Mouse (Mus musculus) layer of hippocampus, postnatal 14 days (tissue): ENCODE data around the gene Rapgef4. TPM values are rescaled to one million over a fixed set of nuclear protein-coding genes. Genes with fewer than 3 reads are reported as not detected.

Source experiments
- DNase-seq, 2 experiments: peaks; one replicate each; pipeline ENCODE4 v3.0.0; 2021 to 2022; ENCODE audit warnings: low spot score in 2 of 2, mixed read lengths in 1 of 2
- total RNA-seq, 2 experiments: library from RNA; stranded (reverse); gene quantifications; 2 replicates each; pipeline ENCODE4 v1.2.3; 2021

Gene Rapgef4
- total RNA-seq, 2 experiments from 2014 or later = 208 to 217 TPM

DNA sequence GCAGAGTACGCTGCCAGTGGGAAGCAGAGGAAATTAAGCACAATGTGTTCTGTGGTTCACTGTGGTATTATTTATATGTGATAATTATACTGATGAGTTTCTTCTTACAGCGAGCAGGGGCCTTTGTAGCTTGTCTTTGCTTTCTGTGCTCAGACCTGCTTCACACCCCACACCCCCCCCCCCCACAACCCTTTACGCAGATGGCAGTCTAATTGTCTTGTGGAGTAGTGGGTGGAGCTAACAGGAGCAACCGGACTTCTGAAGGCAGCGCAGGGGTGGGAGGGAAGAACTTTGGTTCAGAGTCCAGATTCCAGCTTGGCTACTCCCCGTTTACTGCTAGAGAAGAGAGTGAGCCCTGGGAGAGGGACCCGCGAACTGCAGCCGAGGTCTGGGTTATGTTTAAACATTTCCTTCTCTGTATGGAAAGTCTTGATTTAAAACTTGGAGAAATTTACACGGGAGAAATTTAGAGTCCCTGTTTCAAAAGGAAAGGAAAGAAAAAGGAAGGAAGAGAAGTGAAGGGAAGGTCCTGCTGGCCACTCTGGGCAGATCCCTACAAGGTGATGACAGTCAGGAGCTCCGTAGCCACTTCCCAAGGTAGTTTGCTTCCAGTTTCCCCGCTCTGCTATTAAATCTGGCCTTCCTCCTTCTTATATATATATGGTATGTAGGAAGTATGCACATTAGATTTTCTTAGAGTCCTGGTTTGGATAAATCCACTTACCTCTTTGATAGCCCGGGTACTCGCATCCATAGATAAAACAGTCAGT is 274.0 kb downstream of the Rapgef4 start:
- no peak for DNase-seq

DNA sequence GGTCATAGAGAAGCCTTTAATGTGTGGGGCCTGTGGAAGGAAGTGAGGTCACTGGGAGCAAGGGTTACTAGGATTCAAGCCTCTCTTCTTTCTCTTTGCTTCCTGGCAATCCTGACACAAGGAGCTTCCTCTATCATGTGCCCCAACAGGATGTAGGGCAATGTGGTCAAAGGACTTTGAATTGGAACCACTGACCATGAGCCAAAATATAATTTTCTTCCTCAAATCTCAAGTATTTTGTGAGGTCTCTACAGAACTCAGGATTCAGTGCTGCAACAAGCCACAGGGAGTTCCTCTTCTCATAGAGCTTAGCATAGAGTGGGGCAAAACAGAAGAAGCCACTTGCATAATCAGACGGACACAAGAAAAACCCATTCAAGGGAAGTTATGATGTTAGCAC is 279.7 kb downstream of the Rapgef4 start:
- DNase-seq = no peak

DNA sequence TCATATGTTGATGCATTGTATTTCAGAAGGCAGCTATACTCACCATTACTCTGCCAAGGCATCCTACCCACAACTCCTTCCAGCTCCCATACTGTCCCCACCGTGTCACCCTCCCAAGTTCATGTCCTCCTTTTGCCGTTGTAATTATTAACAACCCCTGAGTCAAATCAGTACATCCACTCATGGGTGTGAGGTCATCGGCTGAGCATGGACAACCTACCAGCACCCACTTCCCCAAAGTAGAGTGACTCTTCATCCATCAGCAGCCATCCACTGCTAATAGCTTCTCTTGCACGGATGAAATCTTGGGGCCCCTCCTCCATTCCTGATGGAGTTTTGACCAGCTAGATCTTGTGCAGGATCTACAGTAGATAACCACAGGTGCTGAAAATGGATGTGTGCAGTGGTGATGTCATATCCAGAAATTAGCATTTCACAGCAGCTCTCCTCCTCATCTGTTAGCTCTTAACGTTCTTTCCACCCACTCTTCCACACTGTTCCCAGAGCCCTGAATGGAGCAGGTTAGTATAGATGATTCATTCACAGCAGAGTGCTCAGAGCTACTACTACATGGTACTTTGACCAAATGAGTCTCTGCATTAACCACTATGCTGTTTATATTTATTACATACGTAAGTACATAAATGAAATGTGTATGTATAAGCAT is 281.9 kb downstream of the Rapgef4 start:
- no peak for DNase-seq

DNA sequence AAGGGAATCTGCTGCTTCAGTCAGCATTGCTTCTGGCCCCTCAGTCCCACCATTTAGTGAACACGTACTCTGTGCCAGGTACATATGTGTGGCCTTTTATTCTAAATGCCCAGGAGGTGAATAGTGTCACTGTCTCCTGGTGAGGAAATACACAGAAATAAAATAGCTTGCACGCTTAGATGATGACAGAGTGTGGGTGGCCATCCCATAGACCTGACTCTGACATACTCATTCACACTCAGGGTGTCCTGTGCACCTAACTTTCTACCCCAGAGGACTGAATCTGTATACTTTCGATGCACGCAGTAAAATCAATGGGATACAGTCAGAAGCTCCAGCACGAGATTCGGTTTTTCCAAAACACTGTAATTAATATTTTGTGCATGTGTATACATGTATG is 286.4 kb downstream of the Rapgef4 start:
- no peak for DNase-seq

DNA sequence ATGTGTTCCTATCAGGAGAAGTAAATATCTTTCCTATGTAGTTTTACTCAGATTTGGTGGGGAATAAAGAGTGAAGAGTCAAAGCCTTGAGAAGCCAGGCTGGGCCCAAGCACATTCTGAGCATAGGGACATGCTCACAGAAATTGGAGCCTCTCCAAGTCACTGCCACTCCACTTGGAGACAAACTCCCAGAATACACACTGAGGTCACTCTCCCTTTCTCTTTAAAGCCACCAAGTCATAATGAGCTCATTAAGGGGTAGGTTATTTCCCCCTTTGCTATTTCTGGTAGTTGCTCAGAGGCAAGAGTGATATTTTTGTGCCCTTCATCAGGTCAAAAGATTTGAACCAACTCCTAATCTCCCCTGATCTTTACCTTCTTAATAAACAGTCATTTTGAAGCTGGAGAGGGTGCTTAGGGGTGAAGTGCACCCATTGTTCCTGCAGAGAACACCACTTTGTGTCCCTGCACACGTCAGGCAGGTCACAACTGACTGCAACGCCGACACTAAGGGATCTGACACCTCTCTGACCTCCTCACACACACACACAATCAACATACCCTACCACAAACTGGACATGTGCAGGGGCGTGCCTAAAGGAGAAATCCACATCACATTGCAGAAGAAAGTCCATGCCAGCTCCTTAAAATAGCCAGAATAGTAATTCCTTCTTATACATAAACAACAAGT is 288.8 kb downstream of the Rapgef4 start:
- DNase-seq = no peak

DNA sequence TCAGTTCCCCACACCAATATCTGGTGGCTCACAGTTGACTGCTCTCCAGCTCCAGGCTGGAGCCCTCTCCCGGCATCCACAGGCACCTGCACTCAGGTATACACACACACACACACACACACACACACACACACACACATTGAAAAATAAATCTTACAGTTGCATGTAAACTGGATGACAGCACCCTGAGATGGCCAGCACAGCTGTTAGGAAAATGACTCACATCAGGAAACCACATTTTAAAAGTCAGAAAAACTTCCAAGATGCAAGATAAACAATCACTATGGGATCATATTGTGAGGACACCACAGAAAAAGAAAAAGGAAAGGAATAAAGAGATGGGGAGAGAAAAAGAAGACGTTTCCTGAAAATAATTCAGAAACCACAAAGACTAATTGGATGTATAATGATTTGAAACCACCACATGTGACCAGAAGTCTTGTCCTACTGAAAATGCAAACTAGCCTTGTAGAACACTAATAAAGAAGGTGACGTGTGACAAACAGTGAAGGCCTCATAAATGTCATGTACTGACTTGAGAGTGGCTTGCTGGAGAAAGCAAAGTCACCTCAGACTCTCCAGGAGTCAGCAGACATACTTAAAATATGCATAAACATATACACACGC is 297.3 kb downstream of the Rapgef4 start:
- DNase-seq = no peak

DNA sequence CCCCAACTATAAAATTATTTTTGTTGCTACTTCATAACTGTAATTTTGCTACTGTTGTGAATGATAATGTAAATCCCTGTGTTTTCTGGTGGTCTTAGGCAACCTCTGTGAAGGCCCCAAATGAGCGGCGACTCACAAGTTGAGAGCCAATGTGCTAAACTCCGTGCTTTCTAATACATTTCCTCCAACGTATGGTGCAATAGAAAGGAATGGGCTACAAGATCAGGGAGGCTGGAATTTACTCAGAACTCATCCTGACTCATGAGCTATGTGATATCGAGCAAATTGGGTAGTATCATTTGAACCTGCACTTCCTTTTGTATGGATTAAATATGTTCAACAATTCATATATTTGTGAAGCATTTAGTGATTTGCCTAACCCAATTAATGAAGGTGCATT is 299.5 kb downstream of the Rapgef4 start:
- no peak for DNase-seq

DNA sequence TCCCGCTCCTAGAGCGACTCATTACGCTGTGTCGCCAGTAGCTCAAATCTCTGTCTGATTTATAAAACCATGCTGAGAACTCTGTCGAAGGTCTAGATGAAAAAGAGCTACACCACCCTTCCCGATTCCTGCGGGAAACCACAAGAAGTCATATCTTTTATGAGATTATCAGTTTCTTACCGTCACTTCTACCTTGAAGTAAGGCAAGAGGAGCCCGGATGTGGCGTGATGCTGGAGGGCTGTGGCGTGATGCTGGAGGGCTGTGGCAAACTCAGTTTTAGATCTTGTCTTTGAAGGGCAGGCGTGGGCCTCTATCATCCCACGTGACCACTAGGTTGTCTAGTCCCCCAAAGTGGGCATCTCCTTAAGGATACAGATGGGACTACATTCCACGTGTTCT is 300.9 kb downstream of the Rapgef4 start:
- no peak for DNase-seq

DNA sequence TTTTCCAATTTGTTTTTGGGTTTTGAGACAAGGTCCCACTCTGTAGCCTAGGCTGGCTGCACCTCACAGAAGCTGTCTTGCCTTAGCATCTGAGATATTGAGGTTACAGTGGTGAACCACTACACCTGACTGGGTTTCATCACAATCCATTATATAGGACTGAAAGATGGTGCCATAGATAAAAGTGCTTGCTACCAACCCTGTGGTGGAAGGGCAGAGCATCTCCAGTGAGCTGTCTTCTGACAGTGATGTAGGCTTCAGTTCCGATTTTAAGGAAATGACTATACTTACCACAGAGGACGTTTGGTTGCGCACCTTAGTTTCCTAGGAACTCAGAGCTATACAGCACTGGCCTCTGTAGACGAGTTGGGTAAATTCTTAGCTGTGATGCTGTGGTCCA is 301.7 kb downstream of the Rapgef4 start:
- no peak for DNase-seq

DNA sequence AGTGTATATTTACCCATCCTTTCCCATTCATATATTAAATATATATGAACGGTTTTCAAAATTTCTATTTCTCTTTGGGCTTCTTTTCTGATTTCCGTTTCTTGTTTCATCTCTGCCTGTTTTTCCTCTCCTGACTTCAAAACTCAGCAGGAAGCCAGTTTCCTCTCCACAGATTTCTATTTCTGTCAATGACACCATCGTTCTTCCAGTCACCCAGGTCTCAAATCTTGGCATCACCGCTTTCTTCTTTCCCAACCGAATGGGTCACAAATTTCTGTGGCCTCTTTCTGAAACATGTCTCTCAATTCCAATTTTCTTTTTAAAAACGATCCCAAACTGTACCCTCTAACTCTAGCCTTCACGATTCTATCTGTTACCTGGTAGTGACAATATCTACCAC is 303.6 kb downstream of the Rapgef4 start:
- no peak for DNase-seq

DNA sequence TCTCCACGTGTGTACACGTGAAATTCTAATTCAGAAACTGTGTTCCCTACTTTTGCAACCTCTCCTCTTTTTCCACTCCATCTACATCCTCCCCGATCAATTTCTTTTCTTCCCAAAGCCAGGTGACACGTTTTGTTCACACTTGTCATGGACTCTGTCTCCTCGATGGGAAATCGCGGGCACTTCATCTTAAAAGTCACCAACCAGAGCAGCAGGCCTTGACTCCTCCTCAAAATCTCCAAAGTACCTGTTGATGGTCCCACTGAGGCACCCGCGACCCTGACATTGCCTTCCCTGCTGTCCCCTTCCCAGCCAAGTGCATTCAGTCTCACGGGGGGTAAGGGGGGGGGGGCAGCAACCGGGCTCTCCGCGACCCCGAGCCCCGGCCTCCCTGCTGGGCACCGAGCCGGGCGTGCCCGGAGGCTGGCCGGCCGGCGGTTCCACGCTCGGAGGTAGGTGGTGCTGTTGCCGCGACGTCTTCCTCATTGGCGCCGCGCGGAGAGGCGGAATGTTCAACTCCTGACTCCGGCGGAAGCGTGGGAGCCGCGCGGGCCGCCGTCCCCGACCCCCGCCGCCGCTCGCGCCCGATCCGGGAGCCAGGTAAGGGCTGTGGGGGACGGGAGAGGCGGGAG is 304.3 kb downstream of the Rapgef4 start, which contains the start of gene Map3k20:
Map3k20 (plus strand) TSS at position 382 of the 632 bp plus-strand sequence.
- peak; percentile 35 to 41 for DNase-seq

DNA sequence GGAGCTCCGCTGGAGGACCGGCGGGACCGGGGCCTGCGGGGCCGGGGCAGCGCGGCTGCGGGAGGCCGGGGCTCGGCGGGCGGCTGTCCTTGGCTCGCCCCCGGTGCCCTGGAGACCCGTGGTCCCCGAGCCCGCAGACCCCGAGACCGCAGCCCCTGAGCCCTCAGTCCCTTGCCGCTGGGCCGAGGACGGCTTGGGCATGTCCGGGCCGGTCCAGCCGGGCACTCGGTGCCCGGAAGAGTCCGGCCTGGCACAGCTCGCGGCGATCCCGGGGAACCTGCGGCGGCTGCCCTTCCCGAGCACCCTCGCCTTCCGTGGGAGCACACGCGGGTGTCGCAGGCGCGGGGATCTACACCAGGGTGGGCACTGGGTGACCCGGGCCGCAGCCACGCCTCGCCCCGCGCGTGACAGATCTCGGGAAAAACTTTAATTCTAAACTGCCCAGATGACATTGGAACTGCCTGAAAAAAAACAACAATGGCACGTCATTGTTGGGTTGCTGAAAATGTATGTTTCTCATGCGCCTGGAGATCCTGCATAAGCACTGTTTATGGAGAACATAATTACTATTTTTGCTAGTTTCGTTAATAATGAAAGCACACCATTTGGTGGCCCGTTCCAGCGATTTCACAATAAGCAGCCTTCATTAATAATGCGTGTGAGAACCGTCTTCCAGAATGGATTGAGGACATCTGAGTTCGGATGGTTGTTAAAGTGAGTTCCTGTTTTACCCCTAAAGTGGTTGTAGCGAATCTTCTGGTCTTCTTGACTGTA is 305.0 kb downstream of the Rapgef4 start:
- DNase-seq = no peak

DNA sequence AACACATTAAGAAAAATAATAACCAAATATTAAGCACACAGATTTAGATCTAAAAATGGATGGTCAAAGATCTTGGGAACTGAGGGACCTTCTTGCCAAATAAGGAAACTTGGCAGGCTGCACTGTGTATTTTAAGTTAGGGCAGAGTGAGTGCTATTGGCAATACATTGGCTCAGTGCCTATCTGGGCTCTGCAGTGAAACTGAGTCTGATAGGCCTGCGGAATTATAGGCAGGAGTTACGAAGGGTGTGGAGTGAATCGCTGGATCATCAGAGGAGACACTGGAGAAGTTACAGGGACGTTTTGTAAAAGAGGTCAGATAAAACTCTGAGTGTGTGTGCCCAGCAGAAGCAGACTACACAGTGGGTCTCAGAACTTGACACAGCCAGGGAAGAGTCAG is 306.1 kb downstream of the Rapgef4 start:
- no peak for DNase-seq

DNA sequence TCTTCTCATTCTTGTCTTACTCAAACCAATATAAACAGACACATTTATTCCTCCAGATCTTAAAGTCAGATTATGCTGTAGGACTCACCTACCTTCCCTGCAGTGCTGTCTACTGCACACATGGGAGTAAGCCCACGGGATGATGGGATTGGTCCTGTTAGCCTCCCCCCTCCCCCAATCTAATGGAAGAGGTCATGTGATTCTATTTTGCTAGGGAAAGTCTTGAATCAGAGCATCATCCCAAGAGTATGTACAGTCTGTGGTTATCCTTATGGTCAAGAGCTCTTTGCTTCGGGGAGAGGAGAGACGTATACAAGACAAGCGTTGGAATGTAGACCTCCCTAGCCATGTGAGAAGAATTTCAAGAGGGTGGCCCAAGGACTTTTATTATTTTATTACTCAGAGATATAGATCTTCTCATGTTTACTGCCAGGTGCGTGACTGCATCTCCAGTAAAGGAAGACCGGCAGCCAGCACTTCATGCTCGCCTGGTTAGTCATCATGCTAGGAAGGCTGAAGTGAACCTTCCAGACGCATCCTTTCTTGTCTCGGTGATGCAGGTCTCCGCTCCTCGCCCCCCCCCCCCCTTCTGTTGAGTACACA is 308.0 kb downstream of the Rapgef4 start:
- no peak for DNase-seq

DNA sequence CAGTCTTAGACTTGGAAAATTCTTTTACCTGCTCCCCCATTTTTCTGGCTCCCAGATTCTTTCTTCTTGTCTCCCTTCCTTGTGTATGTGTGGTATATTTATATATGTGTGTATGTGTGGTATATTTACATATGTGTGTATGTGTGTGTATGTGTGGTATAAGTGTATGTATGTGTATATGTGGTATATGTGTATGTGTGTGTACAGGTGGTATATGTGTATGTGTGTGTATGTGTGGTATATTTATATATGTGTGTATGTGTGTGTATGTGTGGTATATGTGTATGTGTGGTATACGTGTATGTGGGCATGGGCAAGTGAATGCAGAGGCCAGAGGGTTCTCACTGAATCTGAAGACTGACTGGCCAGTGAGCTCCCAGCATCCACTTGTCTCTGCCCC is 310.1 kb downstream of the Rapgef4 start:
- DNase-seq = no peak

DNA sequence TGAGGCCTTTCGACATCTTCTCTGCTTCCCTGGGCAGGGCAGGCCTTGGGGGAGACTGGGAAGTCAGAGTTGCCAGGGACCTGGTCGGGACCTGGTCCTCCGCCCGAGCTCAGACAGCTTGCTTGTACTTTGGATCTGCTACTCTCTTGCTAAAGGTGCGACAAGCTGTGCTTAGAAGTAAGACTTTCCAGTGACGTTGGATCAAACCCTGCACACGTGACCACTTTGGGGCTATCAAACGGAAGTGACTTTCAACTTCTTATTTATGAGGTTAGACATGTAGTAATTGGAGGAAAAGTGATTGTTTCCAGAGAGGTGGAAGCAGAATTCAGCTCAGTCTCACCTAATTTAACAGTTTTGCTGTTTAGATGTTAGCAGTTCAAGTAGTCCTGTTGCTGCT is 311.5 kb downstream of the Rapgef4 start:
- DNase-seq = no peak

DNA sequence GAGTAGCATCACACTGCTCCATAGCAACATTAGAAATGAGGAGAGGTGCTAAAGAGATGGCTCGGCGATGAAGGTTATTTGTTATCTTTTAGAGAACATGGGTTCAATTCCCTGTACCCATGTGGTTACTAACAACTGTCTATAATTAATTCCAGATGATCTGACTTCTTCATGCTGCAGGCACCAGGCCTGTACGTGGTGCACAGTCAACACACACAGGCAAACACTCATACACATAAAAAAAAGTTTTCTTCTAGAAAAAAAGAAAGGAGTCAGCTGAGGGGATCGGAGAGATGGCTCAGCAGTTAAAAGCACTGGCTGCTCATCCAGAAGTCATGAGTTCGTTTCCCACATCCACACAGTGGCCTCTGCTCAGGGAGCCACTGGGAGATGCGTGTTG is 314.0 kb downstream of the Rapgef4 start:
- no peak for DNase-seq

DNA sequence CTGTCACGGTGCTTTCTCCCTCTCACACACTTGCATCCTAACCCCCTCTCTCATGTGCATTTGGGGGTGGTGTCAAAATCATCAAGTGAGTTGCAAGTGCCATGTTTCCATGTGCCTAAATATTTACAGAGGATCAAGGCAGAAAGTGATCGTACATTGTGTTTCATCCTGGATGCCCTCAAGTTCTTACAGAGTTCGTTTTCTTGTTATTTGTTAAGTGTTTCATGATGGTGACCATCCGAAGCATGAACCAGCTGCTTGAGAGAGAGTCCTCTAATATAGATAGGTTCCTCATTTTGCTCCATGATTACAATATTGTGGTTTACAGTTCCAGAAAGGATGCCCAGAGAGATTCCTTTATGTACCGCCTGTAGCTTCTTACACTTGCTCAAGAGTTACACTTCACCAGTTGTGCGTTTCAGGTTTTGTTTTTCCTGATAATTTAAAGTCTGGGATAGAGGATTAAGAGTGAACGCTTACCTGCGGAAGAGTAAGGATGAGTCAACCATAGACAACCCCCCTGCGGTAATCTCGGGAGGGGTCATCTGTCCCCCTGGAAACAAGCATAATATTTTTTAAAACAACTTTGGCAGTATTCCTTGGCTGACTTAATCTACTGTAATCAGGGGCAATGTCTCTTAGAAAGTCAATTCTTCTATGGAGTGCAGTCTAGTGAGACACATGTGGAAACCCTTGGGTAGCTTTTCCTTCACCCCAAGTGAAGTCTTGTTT is 316.1 kb downstream of the Rapgef4 start:
- DNase-seq = no peak

DNA sequence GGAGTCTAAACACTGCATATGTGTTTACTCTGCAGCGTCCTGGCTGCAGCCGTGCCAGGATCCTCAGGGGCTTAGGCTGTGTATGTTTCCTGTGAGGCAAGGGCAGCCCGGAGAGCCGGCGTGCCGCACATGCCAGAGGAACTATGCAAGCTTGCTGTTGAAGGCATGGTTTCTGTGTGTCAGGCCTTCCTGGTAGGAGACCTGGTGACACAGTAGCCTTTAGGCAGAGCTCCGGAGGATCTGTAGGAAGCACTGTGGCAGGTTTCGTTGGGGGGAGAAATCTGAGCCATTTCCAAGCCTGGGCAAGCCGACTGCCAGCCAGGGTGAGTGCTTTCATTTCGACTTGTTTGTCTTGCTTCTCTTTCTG is 316.7 kb downstream of the Rapgef4 start:
- no peak for DNase-seq
